Mouse (Mus musculus) embryonic facial prominence, embryonic 10.5 days (tissue): ENCODE data around the gene Eif3i. TPM values are rescaled to one million over a fixed set of nuclear protein-coding genes. Genes with fewer than 3 reads are reported as not detected.

Experiments
- DNase-seq: peaks from one replicate; pipeline ENCODE4 v3.0.0-alpha.2; 2017; ENCODE audit warnings: low spot score
- H3K27ac ChIP-seq: fragments of 300-500 bp; sonication (generic); replicated peaks from 2 replicates; pipeline ENCODE4 v1.5.1; 2016; ENCODE audit warnings: mild to moderate bottlenecking
- H3K27me3 ChIP-seq: fragments of 300-500 bp; sonication (generic); replicated peaks from 2 replicates; pipeline ENCODE4 v1.6.1; 2016; ENCODE audit warnings: low read depth, mild to moderate bottlenecking; ENCODE audit not compliant: poor library complexity, severe bottlenecking
- H3K36me3 ChIP-seq: fragments of 300-500 bp; sonication (generic); replicated peaks from 2 replicates; pipeline ENCODE4 v1.6.1; 2016; ENCODE audit warnings: mild to moderate bottlenecking, moderate library complexity
- H3K4me1 ChIP-seq: fragments of 300-500 bp; sonication (generic); 2 replicates; pipeline ENCODE4 v1.6.1; 2016
- H3K4me3 ChIP-seq: fragments of 300-500 bp; sonication (generic); 2 replicates; pipeline ENCODE4 v1.5.1; 2016; ENCODE audit warnings: mild to moderate bottlenecking, moderate library complexity
- H3K9me3 ChIP-seq: fragments of 300-500 bp; sonication (generic); 2 replicates; pipeline ENCODE4 v1.6.1; 2016; ENCODE audit warnings: mild to moderate bottlenecking
- WGBS: fragments of 180-500 bp; shearing (Covaris S2); methylation state at CpG from one replicate; pipeline ENCODE4 v1.1.7; 2016; 5-methylcytosine and 5-hydroxymethylcytosine counted together
- polyA plus RNA-seq: library from polyadenylated mRNA; unstranded; fragments of >200 nt; fragmentation: Nextera tagmentation; extraction: Ambion mirVana; gene quantifications from 2 replicates; pipeline ENCODE4 v1.2.1, GENCODE M21; 2016

The Eif3i gene
- polyA plus RNA-seq, result 290 and 302 TPM in 2 replicates

GRCm38 (mm10) chr4:129600233-129601158 is at the start of gene Eif3i, which contains the start of gene Tmem234:
Gene Eif3i (minus strand): TSS chr4:129600648.
Gene Tmem234 (plus strand): TSS chr4:129600668.
- H3K9me3 ChIP-seq, result no peaks in the 10 kb centered on the region
- H3K27me3 ChIP-seq, result no peaks in the 10 kb centered on the region
- H3K36me3 ChIP-seq, result peaks cover 76% of the 10 kb centered on the region
- DNase-seq, result peak; percentile 90
- H3K4me1 ChIP-seq, result peaks cover 30% of the 10 kb centered on the region
- peak within 1 kb of the TSS; percentile 94 for H3K27ac ChIP-seq
- WGBS, result under 1% methylated on average over 74 of the region's 74 CpGs
- peak within 1 kb of the TSS; percentile 99 for H3K4me3 ChIP-seq

- 82% methylated on average over 1 of the region's 1 CpGs for WGBS
- H3K36me3 ChIP-seq, result peaks cover 97% of the 10 kb centered on the region
Observed at GRCm38 (mm10) chr4:129648656-129649055, 48.2 kb upstream of the Eif3i start.

GRCm38 (mm10) chr4:129645204-129645603 is 44.8 kb upstream of the Eif3i start:
- WGBS, result 87% methylated on average over 6 of the region's 6 CpGs
- no peaks in the 10 kb centered on the region for H3K27me3 ChIP-seq
- H3K36me3 ChIP-seq, result peaks cover 69% of the 10 kb centered on the region

More at GRCm38 (mm10) chr4:129648656-129649055, 48.2 kb upstream of the Eif3i start:
- Histone ChIP-seq H3K27ac (no peak overlapping the region), H3K27me3 (no peaks in the 10 kb centered on the region), H3K9me3 (no peaks in the 10 kb centered on the region), H3K4me3 (no peak overlapping the region), H3K4me1 (no peaks in the 10 kb centered on the region)
- no peak for DNase-seq

GRCm38 (mm10) chr4:129641756-129642155 is 41.3 kb upstream of the Eif3i start:
- H3K4me3 ChIP-seq, result peak overlapping the region; percentile 86
- peaks cover 27% of the 10 kb centered on the region for H3K4me1 ChIP-seq
- DNase-seq, result no peak
- WGBS, result 59% methylated on average over 5 of the region's 5 CpGs
- no peaks in the 10 kb centered on the region for H3K9me3 ChIP-seq
- peaks cover 67% of the 10 kb centered on the region for H3K36me3 ChIP-seq
- H3K27me3 ChIP-seq, result no peaks in the 10 kb centered on the region
- no peak overlapping the region; the same call in 1 of the 2 replicates for H3K27ac ChIP-seq

More at GRCm38 (mm10) chr4:129645204-129645603, 44.8 kb upstream of the Eif3i start:
- no peak for DNase-seq
- no peaks in the 10 kb centered on the region for H3K9me3 ChIP-seq
- no peak overlapping the region for H3K4me3 ChIP-seq
- H3K4me1 ChIP-seq, result peaks cover 7% of the 10 kb centered on the region
- H3K27ac ChIP-seq, result no peak overlapping the region

GRCm38 (mm10) chr4:129640638-129641467 is 40.4 kb upstream of the Eif3i start, which contains the start of gene Txlna:
Gene Txlna (minus strand): TSS chr4:129641065.
- no peaks in the 10 kb centered on the region for H3K9me3 ChIP-seq
- under 1% methylated on average over 60 of the region's 60 CpGs for WGBS
- DNase-seq, result peak; percentile 99
- H3K4me3 ChIP-seq, result peak within 1 kb of the TSS; percentile 86
- no peaks in the 10 kb centered on the region for H3K27me3 ChIP-seq
- peak within 1 kb of the TSS; percentile 93 for H3K27ac ChIP-seq
- H3K4me1 ChIP-seq, result peaks cover 27% of the 10 kb centered on the region
- peaks cover 67% of the 10 kb centered on the region for H3K36me3 ChIP-seq

- Histone ChIP-seq H3K27me3 (no peaks in the 10 kb centered on the region), H3K4me1 (peaks cover 27% of the 10 kb centered on the region), H3K27ac (peak overlapping the region; percentile 93), H3K36me3 (peaks cover 67% of the 10 kb centered on the region), H3K9me3 (no peaks in the 10 kb centered on the region), H3K4me3 (peak overlapping the region; percentile 86)
- no peak for DNase-seq
- 8% methylated on average over 17 of the region's 17 CpGs for WGBS
Observed at GRCm38 (mm10) chr4:129640101-129640637, 39.7 kb upstream of the Eif3i start.

- peak overlapping the region; percentile 86 for H3K4me3 ChIP-seq
- H3K27me3 ChIP-seq, result no peaks in the 10 kb centered on the region
- no peaks in the 10 kb centered on the region for H3K9me3 ChIP-seq
- WGBS, result 90% methylated on average over 15 of the region's 15 CpGs
- H3K36me3 ChIP-seq, result peaks cover 67% of the 10 kb centered on the region
- 0 out of 2 replicates have a peak overlapping the region, but pooled peaks have one; percentile 93 for H3K27ac ChIP-seq
- DNase-seq, result no peak
- H3K4me1 ChIP-seq, result peaks cover 27% of the 10 kb centered on the region
Observed at GRCm38 (mm10) chr4:129639221-129639620, 38.8 kb upstream of the Eif3i start.

- WGBS, result 94% methylated on average over 6 of the region's 6 CpGs
- Histone ChIP-seq H3K27me3 (no peaks in the 10 kb centered on the region), H3K4me1 (peaks cover 7% of the 10 kb centered on the region), H3K27ac (no peak overlapping the region), H3K9me3 (no peaks in the 10 kb centered on the region), H3K4me3 (no peak overlapping the region), H3K36me3 (peaks cover 99% of the 10 kb centered on the region)
- DNase-seq, result no peak
Observed at GRCm38 (mm10) chr4:129633852-129634251, 33.4 kb upstream of the Eif3i start.

GRCm38 (mm10) chr4:129631867-129632266 is 31.4 kb upstream of the Eif3i start:
- Histone ChIP-seq H3K9me3 (no peaks in the 10 kb centered on the region), H3K4me3 (no peak overlapping the region), H3K27me3 (no peaks in the 10 kb centered on the region), H3K27ac (no peak overlapping the region), H3K36me3 (peaks cover 100% of the 10 kb centered on the region), H3K4me1 (no peaks in the 10 kb centered on the region)
- WGBS, result 94% methylated on average over 12 of the region's 12 CpGs
- no peak for DNase-seq

GRCm38 (mm10) chr4:129630944-129631343 is 30.5 kb upstream of the Eif3i start:
- Histone ChIP-seq H3K36me3 (peaks cover 100% of the 10 kb centered on the region), H3K27me3 (no peaks in the 10 kb centered on the region)

GRCm38 (mm10) chr4:129626035-129626434 is 25.6 kb upstream of the Eif3i start:
- H3K36me3 ChIP-seq, result peaks cover 58% of the 10 kb centered on the region
- no peak for DNase-seq
- no peaks in the 10 kb centered on the region for H3K27me3 ChIP-seq
- WGBS, result 79% methylated on average over 6 of the region's 6 CpGs
- peaks cover 36% of the 10 kb centered on the region for H3K4me1 ChIP-seq
- H3K27ac ChIP-seq, result no peak overlapping the region
- no peaks in the 10 kb centered on the region for H3K9me3 ChIP-seq
- no peak overlapping the region for H3K4me3 ChIP-seq

More at GRCm38 (mm10) chr4:129630944-129631343, 30.5 kb upstream of the Eif3i start:
- no peak for DNase-seq
- H3K9me3 ChIP-seq, result no peaks in the 10 kb centered on the region
- WGBS, result 91% methylated on average over 4 of the region's 4 CpGs
- H3K4me1 ChIP-seq, result no peaks in the 10 kb centered on the region; the same call in 1 of the 2 replicates
- H3K4me3 ChIP-seq, result no peak overlapping the region
- H3K27ac ChIP-seq, result no peak overlapping the region

- Histone ChIP-seq H3K27ac (peak overlapping the region; percentile 86), H3K27me3 (no peaks in the 10 kb centered on the region), H3K36me3 (peaks cover 58% of the 10 kb centered on the region), H3K9me3 (no peaks in the 10 kb centered on the region), H3K4me3 (peak overlapping the region; percentile 72), H3K4me1 (peaks cover 40% of the 10 kb centered on the region)
- DNase-seq, result no peak
- WGBS, result 45% methylated on average over 4 of the region's 4 CpGs
Observed at GRCm38 (mm10) chr4:129625496-129625895, 25.0 kb upstream of the Eif3i start.
